ENCODE assay signal across 16 mouse cellular contexts in the genomic region with DNA sequence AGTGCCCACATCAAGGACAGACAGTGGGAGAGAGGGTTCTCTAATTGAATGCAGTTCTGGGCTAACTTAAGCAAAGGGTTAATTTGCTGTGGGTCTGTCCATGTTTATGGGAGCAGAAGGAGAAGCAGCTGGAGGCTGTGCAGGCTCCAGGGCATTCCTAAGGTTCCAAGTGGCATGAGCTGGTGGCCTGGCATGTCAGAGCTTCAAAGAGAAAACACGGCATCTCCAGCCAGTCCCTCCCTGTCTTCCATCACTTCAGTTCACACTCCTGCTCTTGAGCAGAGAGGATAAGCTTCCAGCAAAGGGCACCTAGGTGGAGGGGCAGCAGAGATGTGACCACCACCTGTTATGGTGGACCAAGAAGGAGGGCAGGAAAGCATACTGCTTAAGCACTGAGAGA.
"Had no signal": no experiment of that assay in that cellular context is flagged by ENCODE, and none has a peak within 500 bp of the region (broad histone marks: within the 10 kb centered on the region; RNA-seq: fewer than 3 reads in every experiment).

No protein-coding gene starts in this region.

- H3K9me3 ChIP-seq: limb, embryonic 12.5 days; limb, embryonic 15.5 days; lung, embryonic 15.5 days; midbrain, embryonic 13.5 days had no signal

- H3K4me3 ChIP-seq: layer of hippocampus, adult 2 months; limb, embryonic 12.5 days; limb, embryonic 15.5 days; lung, embryonic 15.5 days; megakaryocyte, embryonic 14.5 days; midbrain, embryonic 10.5 days; midbrain, embryonic 13.5 days had no signal

- H3K36me3 ChIP-seq: limb, embryonic 12.5 days; limb, embryonic 15.5 days; lung, embryonic 15.5 days; midbrain, embryonic 10.5 days; midbrain, embryonic 13.5 days had no signal

- H3K4me1 ChIP-seq: limb, embryonic 12.5 days; limb, embryonic 15.5 days; lung, embryonic 15.5 days; megakaryocyte, embryonic 14.5 days; midbrain, embryonic 13.5 days had no signal

- H3K4me2 ChIP-seq: limb, embryonic 12.5 days; limb, embryonic 15.5 days; liver, embryonic 11.5 days; lung, embryonic 15.5 days; midbrain, embryonic 13.5 days had no signal

- H3K27ac ChIP-seq: layer of hippocampus, adult 2 months; limb, embryonic 12.5 days; limb, embryonic 15.5 days; liver, embryonic 14.5 days; lung, embryonic 15.5 days; midbrain, embryonic 10.5 days; midbrain, embryonic 13.5 days had no signal

- DNase-seq: kidney, postnatal 14 days; layer of hippocampus, adult 9-11 months; liver, postnatal 0 days; lung, postnatal 10 days; lung, postnatal 36 days; thymus, adult 18-20 months; thymus, postnatal 36 days had no signal

- H3K9ac ChIP-seq: limb, embryonic 12.5 days; limb, embryonic 15.5 days; liver, embryonic 14.5 days; liver, postnatal 0 days; lung, embryonic 15.5 days; midbrain, embryonic 13.5 days had no signal

- ATAC-seq: liver, postnatal 0 days; midbrain, embryonic 13.5 days had no signal

- H3K27me3 ChIP-seq: limb, embryonic 12.5 days; limb, embryonic 15.5 days; lung, embryonic 15.5 days; megakaryocyte, embryonic 14.5 days; midbrain, embryonic 13.5 days had no signal
